Mouse (Mus musculus): ENCODE measurements around the gene Gm20917. TPM values are rescaled to one million over a fixed set of nuclear protein-coding genes. Genes with fewer than 3 reads are reported as not detected.
"Not testable (repeated sequence)": the region's sequence is repeated elsewhere in the genome, so short reads cannot be mapped to it uniquely, and the experiment has no call there.

Gm20917 gene
- not detected in 2 replicates for polyA plus RNA-seq (2011; ENCODE audit: insufficient read depth, insufficient read length, low read depth, missing spikeins)

DNA sequence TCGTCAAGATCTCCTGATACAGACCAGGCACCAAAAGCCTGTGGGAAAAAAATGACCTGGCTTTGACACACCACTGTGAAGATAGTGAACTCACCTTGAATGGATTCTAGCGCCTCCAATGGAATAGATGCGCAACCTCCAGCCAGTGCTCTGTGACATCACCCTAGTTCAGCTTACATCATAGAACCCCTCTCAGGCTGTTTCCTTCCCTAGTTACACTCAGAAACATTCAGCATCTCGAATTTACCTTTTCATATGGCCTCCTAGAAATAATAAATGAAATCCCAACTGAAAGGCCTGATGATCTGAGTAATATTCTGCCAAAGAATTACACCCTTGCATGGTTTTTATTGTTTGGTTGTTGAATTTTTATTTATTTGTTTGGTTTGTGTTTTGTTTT, at the start of gene Gm20917:
Gene Gm20917 (minus strand): TSS at position 101 of the 400 bp plus-strand sequence.
- H3K9me3 ChIP-seq (replicated peaks; ENCODE audit: control insufficient read depth, insufficient read depth, low read length, poor library complexity, severe bottlenecking); H3K4me1 ChIP-seq (ENCODE audit: control insufficient read depth, insufficient read depth, low read length); H3K4me3 ChIP-seq (ENCODE audit: low read depth, low read length); H3K9ac ChIP-seq (ENCODE audit: low read depth, poor library complexity, severe bottlenecking); H3K36me3 ChIP-seq (ENCODE audit: control insufficient read depth, insufficient read depth, low read length, poor library complexity, severe bottlenecking); H3K27ac ChIP-seq (ENCODE audit: insufficient read depth, low read length); H3K27me3 ChIP-seq (ENCODE audit: control insufficient read depth, insufficient read depth, low read length, poor library complexity, severe bottlenecking): not testable (repeated sequence)

Other genes with a start within 250 kb of the Gm20917 start
- gene Gm20916, start 168.4 kb upstream of the Gm20917 start, polyA plus RNA-seq (2011; ENCODE audit: insufficient read depth, insufficient read length, low read depth, missing spikeins) = not detected in 2 replicates